Mouse (Mus musculus): ENCODE results near the gene Prss43. TPM values are rescaled to one million over a fixed set of nuclear protein-coding genes. Genes with fewer than 3 reads are reported as not detected.
"Not testable (repeated sequence)": the region's sequence is repeated elsewhere in the genome, so short reads cannot be mapped to it uniquely, and the experiment has no call there.

Gene Prss43
- not detected for total RNA-seq (2021)
- not detected in 2 replicates for polyA plus RNA-seq (2012; rRNA removed)
- long read RNA-seq, result 0 reads

DNA sequence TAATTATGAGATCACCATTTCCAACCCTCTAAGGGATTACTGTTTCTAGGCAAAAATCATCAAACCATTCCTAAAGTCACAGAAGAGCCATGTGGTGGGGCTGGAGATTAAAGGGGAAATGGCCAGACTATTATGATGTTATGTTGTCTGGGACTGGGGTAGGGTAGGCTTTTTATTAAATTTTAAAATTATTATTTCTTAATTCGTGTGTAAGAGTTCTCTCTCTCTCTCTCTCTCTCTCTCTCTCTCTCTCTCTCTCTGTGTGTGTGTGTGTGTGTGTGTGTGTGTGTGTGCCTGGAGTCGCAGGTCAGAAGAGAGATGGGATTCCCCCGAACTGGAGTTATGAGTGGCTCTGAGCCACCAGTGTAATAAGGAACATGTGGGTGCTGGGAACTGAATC is at the start of gene Prss43:
Gene Prss43, plus strand, starts transcription at position 301 of the 400 bp plus-strand sequence.
- DNase-seq, result no peak

DNA sequence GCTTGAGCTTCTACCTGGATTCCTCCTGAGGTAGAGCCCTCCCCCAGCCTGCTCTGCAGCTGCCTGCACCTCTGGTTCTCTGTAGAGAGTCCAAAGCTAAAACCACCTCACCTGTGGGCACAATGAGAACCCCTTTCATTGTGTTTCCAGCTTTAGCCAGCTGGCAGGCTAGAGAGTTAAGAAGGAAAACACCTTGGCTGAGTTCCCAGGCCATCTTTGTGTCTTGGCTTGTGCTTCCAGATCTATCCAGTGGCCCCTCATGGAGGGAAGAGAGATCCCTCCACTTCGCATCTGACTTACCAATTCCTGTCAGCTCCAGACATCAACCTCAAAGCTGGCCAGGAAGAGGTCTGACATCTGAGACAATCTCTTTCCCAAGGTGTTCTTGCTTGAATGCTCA is 48.4 kb upstream of the Prss43 start:
- DNase-seq, result no peak

DNA sequence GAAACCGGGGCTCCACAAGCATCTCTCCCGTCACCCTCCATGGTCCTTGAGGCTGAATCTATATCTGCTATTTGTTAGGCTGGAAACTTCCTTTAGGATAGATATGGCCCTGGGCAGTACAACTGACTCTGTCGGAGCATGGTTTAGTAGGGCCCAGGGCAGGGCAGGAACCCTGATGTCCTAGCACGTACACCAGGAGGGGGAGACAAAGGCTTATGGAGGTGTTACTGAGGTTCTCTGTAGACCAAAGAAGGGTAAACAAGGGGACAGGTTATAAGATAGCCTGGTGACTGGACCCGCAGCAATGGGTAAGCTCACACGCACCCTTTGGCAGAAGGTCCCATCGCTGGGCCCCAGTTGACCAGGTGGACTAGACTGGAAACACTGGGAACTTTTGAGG is 47.9 kb upstream of the Prss43 start:
- DNase-seq, result no peak

DNA sequence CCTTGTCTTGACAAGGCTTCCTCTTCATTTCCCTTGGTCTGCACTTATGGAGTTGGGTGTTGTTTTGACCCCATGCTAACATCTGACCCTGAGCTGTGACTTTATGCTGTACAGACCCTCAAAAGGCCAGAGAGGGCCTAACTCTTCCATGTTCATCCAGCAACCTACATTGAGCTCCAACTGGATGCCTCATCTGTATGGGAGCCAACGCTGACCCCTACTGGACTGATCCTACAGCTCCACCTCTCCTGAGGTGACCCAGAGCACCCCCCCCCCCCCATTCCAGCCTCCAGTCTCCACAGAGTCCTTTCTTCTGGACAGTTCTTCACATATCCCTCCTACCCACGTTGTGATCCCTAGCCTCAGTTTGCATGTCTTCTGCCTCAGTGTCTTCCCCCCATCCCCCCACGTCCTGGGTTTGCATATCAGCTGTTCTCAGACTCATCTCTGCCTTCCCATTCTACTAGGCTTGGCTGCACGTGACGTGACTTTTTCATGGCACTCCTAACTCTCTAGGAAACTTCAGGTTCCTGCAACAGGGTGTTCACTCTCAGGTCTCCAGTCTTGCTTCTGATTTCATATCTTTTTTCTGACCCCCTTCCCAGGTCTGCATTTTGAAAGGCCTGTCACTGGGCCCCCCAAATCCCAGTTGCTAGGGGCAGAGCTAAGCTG is 47.1 kb upstream of the Prss43 start:
- DNase-seq, result no peak

DNA sequence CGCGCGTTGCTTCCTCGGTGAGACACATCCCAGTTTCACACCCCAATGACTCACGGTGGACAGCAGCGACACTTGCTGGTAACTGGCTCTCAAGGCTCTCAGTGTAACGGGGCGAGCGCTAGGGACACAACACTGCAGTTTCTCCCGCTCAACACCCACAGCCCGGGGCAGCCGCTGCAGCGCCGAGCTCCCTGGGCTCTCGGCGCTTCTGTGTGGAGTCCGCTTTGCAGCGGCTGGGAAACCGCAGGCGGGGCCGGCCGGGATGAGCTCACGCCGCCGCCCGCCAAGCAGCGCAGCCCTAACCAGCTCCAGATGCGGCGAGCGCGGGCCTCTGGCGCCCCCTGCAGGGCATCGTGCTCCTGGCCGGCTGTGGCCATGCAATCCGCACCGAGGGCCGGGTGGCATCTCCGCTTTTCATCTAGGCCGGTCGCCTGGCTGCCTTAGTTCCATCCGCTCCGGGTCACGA is 45.2 kb upstream of the Prss43 start:
- peak; percentile 97 for DNase-seq

DNA sequence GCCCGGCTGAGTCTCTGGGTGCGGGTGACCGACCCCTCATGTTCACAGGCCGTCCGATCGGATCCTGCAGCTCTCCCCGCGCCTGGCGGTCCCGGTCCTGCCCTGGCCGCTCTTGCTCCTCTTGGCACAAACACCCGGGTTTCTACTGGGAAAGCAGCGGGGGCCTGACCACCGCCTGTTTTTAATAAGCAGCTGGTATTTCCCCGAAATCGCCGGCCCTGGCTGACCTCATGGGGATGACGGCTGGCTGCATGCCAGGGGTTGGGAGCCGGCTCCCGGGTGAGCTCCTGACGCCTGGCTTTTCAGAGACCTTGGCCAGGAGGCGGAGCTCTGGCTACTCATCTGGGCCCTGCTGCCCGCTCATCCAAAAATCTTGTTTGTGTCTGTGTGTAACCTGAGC is 44.8 kb upstream of the Prss43 start:
- DNase-seq, result peak; percentile 96

DNA sequence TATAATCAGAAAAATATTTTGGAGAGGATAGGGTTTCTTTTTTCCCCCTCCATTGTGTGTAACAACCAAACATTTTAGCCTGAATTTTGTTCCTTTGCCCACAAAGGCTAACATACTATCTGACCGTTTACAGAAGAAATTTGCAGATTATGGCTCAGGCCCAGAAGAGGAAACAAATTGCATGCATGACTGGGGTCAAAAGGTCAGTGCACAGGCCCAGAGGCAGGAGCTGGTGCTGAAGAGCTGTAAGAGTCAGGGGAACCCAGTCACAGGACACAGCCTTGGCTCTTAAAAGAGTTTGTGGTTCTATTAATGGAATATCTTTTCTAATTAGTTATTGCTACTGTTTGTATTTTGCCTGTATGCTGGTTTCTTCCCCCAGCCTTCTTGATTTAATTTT is 42.9 kb upstream of the Prss43 start:
- no peak for DNase-seq

DNA sequence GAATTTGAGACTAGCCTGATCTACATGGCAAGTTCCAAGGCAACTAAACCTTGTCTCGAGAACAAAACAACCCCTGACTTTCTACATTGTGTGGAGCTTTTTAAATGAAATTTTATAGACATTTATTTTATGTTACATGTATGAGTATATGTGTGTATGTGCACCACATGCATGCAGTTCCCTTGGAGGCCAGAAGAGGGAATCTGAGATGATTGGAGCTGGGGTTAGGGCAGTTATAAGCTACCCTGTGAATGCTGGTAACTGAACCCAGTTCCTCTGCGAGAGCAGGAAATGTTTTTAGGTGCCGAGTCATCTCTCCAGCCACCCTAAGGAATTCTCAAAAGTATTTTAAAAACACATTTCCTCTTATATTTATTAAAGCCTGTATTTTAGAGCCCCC is 38.3 kb upstream of the Prss43 start:
- no peak for DNase-seq

DNA sequence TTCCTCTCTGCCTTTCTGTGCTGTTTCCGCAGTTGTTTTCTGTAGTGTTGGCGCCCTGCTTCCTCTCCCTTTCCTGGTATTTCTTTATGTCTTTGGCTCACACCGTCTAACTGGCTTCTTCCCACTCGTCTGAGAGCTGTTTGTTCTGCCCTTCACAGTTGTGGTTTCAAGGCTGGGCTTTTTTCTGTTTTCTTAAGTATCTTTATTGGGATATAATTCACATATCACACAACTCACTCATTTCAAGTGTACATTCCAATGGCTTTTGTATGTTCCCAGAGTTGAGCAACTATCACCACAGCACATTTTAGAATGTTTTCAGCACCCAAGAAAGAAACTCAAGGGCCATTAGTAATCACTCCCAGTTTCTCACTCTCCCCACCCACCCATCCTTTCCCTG is 36.0 kb upstream of the Prss43 start:
- DNase-seq, result no peak

DNA sequence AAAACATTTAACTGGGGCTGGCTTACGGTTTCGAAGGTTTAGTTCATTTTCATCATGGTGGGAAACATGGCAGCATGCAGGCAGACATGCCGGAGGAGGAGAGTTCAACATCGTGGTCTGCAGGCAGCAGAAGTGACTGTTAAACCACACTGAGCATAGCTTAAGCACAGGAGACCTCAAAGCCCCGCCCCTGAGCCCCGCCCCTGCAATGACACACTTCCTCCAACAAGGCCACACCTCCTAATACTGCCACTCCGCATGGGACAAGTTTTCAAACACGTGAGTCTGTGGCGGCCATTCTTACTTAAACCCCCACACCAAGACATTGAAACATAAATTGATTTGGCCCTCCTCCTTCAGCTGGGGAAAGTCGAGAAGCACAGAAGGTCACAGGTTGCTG is 29.5 kb upstream of the Prss43 start:
- DNase-seq, result no peak

DNA sequence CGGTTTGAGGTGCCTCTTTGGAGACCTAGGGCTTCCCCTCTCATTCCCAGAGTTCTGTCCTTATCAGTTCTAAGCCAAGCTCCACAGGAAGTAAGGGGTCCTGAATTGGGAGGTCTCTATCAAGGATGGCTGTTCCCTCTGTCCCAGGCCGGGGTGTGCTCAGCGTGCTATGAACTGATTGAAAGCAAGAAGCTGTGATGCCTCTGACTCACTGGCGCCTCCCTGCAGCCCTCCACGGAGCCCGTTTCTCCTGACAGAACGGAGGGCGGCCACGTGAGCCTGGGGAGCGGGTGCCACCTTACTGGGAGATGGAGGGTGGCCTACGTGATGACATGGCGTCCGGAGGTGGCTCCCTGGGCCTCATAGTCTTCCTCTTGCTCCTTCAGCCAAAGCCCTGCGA is 28.6 kb upstream of the Prss43 start, which contains the start of gene Prss42:
Gene Prss42, plus strand, starts transcription at position 301 of the 400 bp plus-strand sequence.
- DNase-seq, result no peak

DNA sequence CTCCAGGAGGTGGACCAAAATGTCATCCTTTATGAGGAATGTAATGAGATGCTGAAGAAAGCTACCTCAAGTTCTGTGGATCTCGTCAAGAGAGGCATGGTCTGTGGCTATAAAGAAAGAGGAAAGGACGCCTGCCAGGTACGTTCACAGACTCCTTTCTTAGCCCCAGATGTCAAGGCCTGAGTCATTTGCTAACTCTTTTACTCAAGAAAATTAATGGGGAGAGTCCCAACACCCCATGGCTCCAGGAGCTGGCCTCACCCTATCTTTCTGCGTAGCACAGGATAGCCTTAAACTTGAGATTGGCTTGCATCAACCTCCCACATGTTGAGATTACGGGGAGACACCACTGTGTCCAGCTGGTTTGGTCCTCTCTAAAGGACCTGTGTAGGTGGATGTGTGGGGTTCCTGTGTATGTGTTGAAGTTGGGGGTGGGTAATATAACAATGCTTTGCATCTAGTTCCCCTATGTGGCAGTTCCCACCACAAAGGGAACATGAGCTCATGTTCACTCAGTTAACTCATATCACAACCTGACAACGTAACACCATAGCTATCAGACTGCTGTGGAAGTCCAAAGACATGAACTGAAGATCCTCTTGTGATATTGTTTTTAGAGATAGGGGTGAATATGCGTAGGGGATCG is 25.5 kb upstream of the Prss43 start:
- DNase-seq, result no peak

DNA sequence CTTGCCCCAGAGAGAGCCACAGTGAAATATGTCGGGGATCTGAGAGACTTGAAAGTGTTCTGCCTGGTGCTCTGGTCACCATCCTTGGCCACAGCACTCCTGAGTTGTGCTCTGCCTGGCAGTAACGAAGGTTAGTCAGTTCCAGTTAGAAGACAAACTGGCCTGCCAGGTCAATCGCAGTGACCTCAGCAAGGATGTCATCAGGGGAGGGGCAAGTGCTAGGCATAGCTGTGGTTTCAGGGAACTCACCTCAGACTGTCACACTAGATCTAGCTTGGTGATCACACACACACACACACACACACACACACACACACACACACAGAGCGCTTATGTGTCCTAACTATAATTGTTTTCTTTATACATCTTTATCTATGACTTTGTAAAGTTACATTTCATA is 23.2 kb upstream of the Prss43 start:
- DNase-seq, result no peak

DNA sequence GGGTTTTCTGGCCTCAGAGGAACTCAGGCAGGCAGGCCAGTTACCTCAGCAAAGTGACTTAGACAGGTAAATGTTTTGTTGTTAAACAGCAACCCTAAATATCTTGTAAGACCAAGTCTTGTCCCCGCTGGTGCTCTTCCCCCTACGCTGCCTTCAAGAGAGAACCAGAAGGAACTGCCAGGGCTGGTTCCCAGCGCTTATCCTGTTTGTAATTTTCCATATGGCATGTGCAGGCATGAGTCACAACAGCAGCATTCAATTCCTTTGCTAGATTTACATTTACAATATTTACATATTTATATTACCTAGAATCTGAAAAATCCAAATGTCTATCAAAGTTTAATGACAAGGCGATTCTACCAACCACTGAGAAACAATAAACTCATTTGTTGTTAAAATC is 16.4 kb upstream of the Prss43 start:
- DNase-seq, result no peak

DNA sequence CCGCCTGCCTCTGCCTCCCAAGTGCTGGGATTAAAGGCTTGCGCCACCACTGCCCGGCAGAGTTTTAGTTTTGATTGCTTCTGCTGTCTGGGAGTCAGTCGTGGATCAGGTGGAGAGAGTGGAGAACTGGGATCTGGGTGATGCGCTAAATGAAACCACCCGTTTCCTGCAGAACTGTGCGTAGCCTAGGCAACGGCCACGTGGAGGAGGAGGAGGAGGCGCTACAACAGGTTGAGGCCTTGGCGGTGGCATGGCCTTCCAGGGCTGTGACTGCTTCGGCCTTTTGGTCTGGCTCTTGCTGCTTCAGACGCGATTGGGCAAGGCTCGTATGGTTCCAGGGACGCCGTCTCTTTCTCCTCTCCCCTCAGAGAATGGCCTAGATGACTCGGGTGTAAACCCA is 12.7 kb upstream of the Prss43 start, which contains the start of gene Prss44:
Gene Prss44, plus strand, starts transcription at position 206 of the 400 bp plus-strand sequence.
- DNase-seq, result no peak

DNA sequence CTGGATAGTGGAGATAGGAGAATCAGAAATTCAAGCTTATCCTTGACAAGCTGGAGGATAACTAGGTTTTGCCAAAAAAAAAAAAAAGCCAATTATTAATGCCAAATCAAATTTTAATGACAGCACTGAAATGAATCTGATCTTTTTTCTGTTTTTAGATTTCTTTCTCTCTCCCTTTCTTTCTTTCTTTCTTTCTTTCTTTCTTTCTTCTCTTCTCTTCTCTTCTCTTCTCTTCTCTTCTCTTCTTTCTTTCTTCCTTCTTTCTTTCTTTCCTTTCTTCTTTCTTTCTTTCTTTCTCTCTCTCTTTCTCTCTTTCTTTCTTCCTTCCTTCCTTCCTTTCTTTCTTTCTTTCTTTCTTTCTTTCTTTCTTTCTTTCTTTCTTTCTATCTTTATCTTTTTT is 5.9 kb upstream of the Prss43 start:
- not testable (repeated sequence) for DNase-seq

DNA sequence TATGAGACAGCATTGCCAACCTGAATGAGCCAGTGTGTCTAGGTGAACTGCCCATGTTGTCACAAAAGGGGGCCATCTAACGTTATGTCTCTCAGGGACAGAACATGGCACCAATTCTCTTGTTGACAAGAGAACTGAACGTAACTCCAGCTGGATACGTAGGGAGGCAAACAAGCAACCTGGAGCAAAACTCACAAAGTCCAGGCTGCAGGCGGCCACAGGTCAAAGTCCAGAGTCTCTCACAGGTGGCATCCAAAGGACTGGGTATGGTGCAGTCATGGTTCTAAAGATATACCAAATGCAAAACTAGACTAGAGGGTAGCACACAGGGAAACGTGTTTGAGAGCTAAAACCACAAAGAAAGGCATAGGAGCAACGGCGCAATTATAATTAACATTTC is 5.1 kb upstream of the Prss43 start:
- DNase-seq, result no peak

DNA sequence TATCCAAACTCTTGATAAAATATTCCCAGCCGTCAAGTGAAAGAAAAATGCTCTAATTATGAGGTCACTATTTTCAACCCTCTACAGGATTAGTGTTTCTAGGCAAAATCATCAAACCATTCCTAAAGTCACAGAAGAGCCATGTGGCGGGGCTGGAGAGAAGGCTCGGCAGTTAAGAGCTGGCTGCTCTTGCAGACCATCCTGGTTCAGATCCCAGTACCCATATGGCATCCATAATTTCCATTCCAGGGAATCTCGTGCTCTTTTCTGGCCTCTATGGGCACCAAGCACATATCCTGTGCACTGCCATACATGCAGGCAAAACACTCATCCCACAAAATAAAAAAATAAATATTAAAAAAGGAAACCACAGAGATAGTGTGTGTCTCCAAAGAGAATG is 1.1 kb upstream of the Prss43 start:
- DNase-seq, result no peak

DNA sequence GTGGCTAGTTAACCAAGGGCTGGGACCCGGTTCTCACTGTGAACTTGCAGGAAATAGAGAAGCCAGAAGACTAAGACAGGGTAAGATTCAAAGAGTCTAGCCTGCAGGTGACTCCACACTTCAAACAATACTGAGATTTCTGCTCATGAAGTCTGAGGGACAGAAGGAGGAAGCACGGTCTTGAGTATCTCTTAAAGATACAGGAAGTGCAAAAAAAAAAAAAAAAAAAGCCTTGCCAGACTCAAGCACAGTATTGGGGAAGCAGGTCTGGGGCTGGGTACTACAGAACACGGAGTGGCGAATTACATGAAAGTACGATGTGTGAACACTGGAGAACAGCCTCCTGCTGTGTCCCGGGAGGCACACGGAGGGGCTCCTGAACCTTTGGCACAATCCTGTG is 658 bp upstream of the Prss43 start:
- DNase-seq, result no peak

DNA sequence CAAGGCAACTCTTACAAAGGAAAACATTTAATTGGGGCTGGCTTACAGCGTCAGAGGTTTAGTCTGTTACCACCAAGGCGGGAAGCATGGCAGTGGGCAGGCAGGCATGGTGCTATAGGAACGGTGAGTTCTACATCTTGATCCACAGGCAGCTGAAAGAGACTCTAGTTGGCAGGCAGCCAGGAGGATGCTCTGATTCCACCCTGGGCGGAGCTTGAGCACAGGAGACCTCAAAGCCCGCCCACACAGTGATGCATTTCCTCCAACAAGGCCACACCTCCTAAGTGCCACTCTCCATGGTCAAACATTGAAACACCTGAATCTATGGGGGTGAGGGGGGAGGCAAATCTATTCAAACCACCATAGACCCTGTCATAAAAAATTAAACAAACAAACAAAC is 6.5 kb downstream of the Prss43 start:
- no peak for DNase-seq

DNA sequence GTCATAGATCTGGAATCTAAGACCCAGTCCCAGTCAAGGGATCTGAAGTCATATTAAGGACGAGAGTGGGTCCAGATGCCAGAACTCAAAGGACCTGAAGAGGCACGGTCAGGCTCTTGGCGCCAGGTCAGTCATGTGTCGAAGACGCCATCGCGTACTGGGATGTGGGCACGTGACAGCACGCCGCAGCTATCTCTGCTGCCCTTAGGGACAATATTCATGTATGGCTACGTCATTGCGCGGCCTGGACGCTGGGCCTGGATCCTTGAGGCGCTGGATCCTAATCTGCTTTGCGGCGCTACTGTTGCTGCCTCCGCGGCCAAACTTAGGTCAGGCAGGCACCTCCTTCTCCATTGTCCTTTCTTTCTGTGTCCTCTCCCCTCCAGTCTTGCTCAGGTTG is 7.9 kb downstream of the Prss43 start, which contains the start of gene Prss45:
Gene Prss45, plus strand, starts transcription at position 178 of the 400 bp plus-strand sequence.
- DNase-seq, result no peak

DNA sequence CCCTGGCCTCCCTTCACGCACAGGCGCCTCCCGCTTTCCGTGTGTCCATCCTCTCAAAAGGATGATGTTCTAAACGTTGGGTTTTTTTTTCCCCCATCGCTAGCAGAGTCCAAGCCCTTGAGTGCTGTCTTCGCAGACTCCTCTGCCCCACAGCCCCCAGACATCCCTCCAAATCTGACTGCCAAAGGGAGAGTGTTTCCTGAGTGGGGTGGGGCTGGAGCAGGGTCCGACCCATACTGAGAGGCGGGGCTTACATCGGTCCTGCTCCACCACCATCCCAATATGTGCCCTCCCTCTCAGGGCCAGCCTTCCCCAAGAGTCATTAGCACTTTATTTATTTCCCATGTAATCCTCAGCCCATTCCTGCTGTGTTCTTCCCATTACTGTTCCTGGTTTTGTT is 8.5 kb downstream of the Prss43 start:
- DNase-seq, result no peak

DNA sequence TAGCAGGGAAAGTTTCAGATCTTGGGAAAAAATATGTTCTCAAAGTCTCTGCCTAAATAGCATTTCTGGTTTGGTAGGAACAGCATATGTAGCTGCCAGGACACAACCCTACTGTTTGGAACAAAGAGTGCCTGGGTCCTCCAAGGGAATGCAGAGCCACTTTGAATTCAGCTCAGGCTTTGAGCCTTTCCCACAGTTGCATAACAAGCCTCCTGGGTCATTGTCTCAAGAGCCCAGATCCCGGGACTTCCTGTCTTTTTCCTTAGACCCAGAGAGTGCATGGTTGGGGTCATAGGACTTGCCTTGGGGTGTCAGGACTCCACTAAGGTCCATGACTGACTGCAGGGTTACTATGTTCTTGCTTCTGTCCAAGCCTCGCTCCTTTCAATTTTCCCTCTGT is 9.6 kb downstream of the Prss43 start:
- no peak for DNase-seq

DNA sequence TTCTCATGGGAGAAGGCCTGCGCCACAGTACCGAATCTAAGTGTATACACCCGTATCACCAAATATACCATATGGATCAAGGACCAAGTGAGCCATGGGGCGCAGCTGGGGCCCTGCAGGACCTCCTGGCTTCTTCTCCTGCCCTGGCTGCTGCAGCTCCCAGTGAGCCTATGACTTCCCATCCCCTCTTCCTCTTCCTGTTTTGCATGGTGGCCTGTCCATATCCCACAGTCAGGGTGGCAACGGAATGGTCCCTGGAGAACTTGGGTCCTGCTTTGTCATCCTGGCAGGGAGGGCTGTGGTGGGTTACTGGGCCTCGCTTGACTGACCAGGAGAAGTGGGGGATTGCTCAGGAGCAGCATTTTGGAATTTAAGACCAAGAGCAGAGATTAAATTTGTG is 14.4 kb downstream of the Prss43 start:
- no peak for DNase-seq
